Mouse (Mus musculus) retina, postnatal 7 days (tissue): ENCODE measurements around the gene Chit1.

Source experiments
- DNase-seq: peaks from one replicate; pipeline ENCODE4 v3.0.0-alpha.2; 2012; ENCODE audit warnings: low read depth, low spot score

Chit1 gene

GRCm38 (mm10) chr1:134098726-134099515 is 12.1 kb upstream of the Chit1 start:
- DNase-seq, result no peak

- no peak for DNase-seq
These were observed 11.4 kb upstream of the Chit1 start for GRCm38 (mm10) chr1:134099516-134100235.

- no peak for DNase-seq
These were observed 10.6 kb upstream of the Chit1 start for GRCm38 (mm10) chr1:134100401-134100800.

GRCm38 (mm10) chr1:134100928-134101327 is 10.1 kb upstream of the Chit1 start:
- no peak for DNase-seq

GRCm38 (mm10) chr1:134101593-134101992 is 9.4 kb upstream of the Chit1 start:
- no peak for DNase-seq

- no peak for DNase-seq
These were observed 7.2 kb upstream of the Chit1 start for GRCm38 (mm10) chr1:134103861-134104260.

- no peak for DNase-seq
These were observed 5.8 kb upstream of the Chit1 start for GRCm38 (mm10) chr1:134105043-134105763.

GRCm38 (mm10) chr1:134105764-134106430 is 5.1 kb upstream of the Chit1 start:
- no peak for DNase-seq

- peak; percentile 68 for DNase-seq
These were observed 4.3 kb upstream of the Chit1 start for GRCm38 (mm10) chr1:134106719-134107118.

- no peak for DNase-seq
These were observed 3.3 kb upstream of the Chit1 start for GRCm38 (mm10) chr1:134107777-134108176.

GRCm38 (mm10) chr1:134110015-134110414 is 1.0 kb upstream of the Chit1 start:
- DNase-seq, result no peak

- no peak for DNase-seq
These were observed 593 bp upstream of the Chit1 start for GRCm38 (mm10) chr1:134110449-134110848.

GRCm38 (mm10) chr1:134113560-134113959 is 2.5 kb downstream of the Chit1 start:
- DNase-seq, result no peak

- no peak for DNase-seq
These were observed 3.0 kb downstream of the Chit1 start for GRCm38 (mm10) chr1:134114018-134114417.

GRCm38 (mm10) chr1:134114730-134115129 is 3.7 kb downstream of the Chit1 start:
- no peak for DNase-seq

- DNase-seq, result no peak
These were observed 4.4 kb downstream of the Chit1 start for GRCm38 (mm10) chr1:134115424-134115823.

- DNase-seq, result no peak
These were observed 6.1 kb downstream of the Chit1 start for GRCm38 (mm10) chr1:134117110-134117509.

- DNase-seq, result peak; percentile 78
These were observed 9.1 kb downstream of the Chit1 start for GRCm38 (mm10) chr1:134120179-134120578.

GRCm38 (mm10) chr1:134122195-134122594 is 11.2 kb downstream of the Chit1 start:
- no peak for DNase-seq

GRCm38 (mm10) chr1:134133316-134133715 is 22.3 kb downstream of the Chit1 start:
- DNase-seq, result no peak

- DNase-seq, result no peak
These were observed 25.3 kb downstream of the Chit1 start for GRCm38 (mm10) chr1:134136351-134136750.

- DNase-seq, result no peak
These were observed 27.4 kb downstream of the Chit1 start for GRCm38 (mm10) chr1:134138424-134138823.
